Mouse (Mus musculus) liver, embryonic 14.5 days (tissue): ENCODE results near the gene Msi1.

Experiments
- CTCF ChIP-seq: IDR thresholded peaks from 2 replicates; pipeline ENCODE4 v1.5.1; 2016; ENCODE audit warnings: antibody characterized with exemption, low read depth, control low read depth
- EP300 ChIP-seq: IDR thresholded peaks from 2 replicates; pipeline ENCODE4 v1.6.1; 2016; ENCODE audit warnings: antibody characterized with exemption, low read depth

DNA sequence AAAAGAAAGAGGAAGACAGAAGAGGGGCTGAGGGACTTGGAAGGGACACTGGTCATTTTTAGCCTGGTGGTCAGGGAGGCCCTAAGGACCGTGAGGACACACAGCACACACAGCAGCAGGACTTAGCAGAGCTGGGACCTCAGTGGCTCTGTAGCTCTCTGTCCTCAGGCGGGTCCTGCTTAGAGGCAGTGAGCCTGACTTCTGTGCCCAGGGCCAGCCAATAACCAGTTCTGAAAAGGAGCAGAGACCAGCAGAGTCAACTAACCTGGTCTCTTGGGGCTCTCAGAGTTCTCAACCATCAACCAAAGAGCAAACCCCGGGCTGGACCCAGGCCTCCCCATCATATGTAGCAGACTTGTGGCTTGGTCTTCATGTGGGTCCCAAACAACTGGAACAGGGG is 19.8 kb downstream of the Msi1 start:
- TF ChIP-seq CTCF (no peak), EP300 (no peak)
